Mouse (Mus musculus) skeletal muscle tissue, adult 2 months (tissue): ENCODE measurements around the gene Otud3.
A peak's percentile ranks its signal among the peaks of the same experiment; 100 is the strongest.

Experiments used
- DNase-seq: peaks from one replicate; pipeline ENCODE4 v3.0.0-alpha.2; 2012; ENCODE audit warnings: low read depth, low spot score

Otud3 gene

DNA sequence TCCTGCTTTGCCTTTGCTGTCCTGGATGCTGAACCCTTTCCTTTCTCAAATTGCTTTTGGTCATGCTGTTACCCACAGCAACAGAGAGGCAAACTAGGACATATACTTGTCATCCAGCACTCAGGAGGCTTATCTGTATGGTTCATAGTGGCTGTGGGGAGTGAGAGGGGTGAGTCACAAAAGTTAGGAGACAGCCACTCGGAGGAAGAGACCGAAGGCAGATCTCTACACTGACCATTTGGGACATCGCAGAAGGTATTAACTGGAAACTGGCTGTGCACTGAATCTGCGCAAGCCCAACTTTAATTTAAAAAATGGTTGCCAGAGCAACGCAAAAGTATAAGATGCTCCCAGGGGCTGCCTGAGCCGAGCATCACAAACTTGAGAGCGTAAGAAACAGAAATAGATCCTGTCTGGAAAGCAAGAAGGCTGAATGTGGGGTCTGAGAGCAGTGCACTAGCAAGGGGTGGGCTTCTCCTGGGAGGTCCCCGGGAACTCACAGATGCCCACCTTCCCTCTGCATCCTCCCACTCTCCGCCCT, 58.6 kb downstream of the Otud3 start:
- no peak for DNase-seq

DNA sequence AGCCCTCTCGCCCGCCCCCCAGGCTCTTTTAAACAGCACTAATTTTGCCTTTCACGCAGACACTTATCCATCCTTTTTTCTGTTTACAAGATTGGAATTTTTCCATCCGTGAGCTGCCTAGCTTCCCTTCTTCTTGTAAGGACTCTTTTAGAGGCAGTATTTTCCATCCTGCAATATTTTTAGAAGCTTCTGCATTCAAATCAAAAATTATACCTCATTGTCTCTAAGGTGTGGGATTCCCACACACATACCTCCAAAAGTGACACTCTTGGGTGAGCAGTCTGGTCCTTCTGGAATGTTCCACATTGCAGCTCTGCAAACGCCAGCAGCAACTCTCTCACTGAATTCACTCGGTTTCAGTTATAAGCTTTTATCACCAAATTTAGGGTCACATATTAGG, 60.8 kb downstream of the Otud3 start:
- DNase-seq, result no peak

DNA sequence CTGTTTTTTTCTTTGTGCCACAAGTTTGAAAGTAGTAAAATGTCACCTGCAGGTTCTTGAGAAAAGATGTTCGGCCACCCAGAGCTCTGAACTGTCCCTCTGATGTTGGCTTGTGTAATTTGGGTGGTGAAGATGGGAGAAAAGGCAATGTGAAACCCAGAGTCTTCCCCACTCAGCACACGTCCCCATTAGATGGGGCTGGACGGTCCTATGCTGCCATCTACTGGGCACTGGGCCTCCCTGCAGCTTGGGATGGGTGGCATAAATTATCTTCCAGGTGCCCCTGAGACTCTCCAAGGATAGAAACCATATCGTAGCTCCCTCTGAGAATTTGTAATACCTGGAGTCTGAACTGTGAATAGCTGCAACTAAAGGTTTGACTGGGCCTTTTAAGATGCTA, 62.3 kb downstream of the Otud3 start:
- peak; percentile 34 for DNase-seq
